Mouse (Mus musculus) ES-Bruce4 (cell line): ENCODE measurements around the gene Tshz2.

Source experiments
- CTCF ChIP-seq: IDR thresholded peaks from one replicate; pipeline ENCODE4 v1.8.1; 2011; ENCODE audit warnings: low read depth, low read length
- EP300 ChIP-seq: IDR thresholded peaks from 2 replicates; pipeline ENCODE4 v1.6.1; 2011; ENCODE audit warnings: low read depth, low read length; ENCODE audit not compliant: insufficient read depth
- POLR2A ChIP-seq: IDR thresholded peaks from one replicate; pipeline ENCODE4 v1.8.1; 2011; ENCODE audit warnings: low read length; ENCODE audit not compliant: insufficient read depth

DNA sequence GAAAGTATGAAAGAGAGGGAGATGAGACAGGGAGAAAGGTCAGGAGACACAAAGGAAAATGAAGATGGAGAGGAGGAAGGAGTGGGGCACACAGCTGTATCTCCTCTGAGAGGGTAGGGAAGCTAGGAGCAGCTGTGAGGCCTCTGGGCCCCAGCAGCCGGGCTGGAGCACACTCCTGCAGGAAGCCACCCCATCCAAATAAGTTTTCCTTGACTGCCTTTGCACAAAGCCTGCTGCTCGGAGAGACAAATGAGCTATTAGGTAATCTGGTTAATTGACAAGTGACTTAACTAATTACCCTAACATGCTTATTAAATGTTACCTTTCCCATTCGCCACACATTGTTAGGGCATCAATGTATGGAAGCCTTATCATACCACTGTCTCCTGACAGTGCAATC lies 159.9 kb downstream of the Tshz2 start:
- TF ChIP-seq EP300, result no peak
- TF ChIP-seq POLR2A, result no peak
- TF ChIP-seq CTCF, result no peak
